Mouse (Mus musculus) small intestine, adult 2 months (tissue): ENCODE data around the gene Wnk4. TPM values are rescaled to one million over a fixed set of nuclear protein-coding genes. Genes with fewer than 3 reads are reported as not detected.
A peak's percentile ranks its signal among the peaks of the same experiment; 100 is the strongest.
"Not testable (repeated sequence)": the region's sequence is repeated elsewhere in the genome, so short reads cannot be mapped to it uniquely, and the experiment has no call there.

Experiments
- H3K27ac ChIP-seq: fragments of 200-500 bp; 2 replicates; pipeline ENCODE4 v1.5.1; 2012; ENCODE audit warnings: low read depth, low read length, control low read depth, inconsistent platforms; ENCODE audit not compliant: insufficient read depth
- H3K27me3 ChIP-seq: fragments of 200-500 bp; 2 replicates; pipeline ENCODE4 v1.6.1; 2012; ENCODE audit warnings: mild to moderate bottlenecking, moderate library complexity, low read length, inconsistent platforms; ENCODE audit not compliant: control insufficient read depth, insufficient read depth
- H3K36me3 ChIP-seq: fragments of 200-500 bp; 2 replicates; pipeline ENCODE4 v1.6.1; 2012; ENCODE audit warnings: mild to moderate bottlenecking, low read length, control low read depth, inconsistent platforms; ENCODE audit not compliant: control insufficient read depth, insufficient read depth
- H3K4me1 ChIP-seq: fragments of 200-500 bp; 2 replicates; pipeline ENCODE4 v1.6.1; 2012; ENCODE audit warnings: low read length, inconsistent platforms, mixed read lengths; ENCODE audit not compliant: control insufficient read depth, insufficient read depth, insufficient read length
- H3K4me3 ChIP-seq: fragments of 200-500 bp; 2 replicates; pipeline ENCODE4 v1.5.1; 2012; ENCODE audit warnings: low read depth, mild to moderate bottlenecking, control low read depth, inconsistent platforms, low read length, moderate library complexity
- CTCF ChIP-seq: fragments of 200-500 bp; IDR thresholded peaks from 2 replicates; pipeline ENCODE4 v1.5.1; 2012; ENCODE audit warnings: low read depth, mild to moderate bottlenecking, control low read depth, inconsistent platforms, low read length, moderate library complexity, mixed read lengths; ENCODE audit not compliant: insufficient replicate concordance, insufficient read length; ENCODE audit errors: extremely low read depth
- POLR2A ChIP-seq: fragments of 200-500 bp; IDR thresholded peaks from 2 replicates; pipeline ENCODE4 v1.6.1; 2012; ENCODE audit warnings: low read depth, mild to moderate bottlenecking, control low read depth, inconsistent platforms, low read length, moderate library complexity
- WGBS: fragments of 180-500 bp; shearing (Covaris S2); methylation state at CpG from one replicate; pipeline ENCODE4 v1.1.7; 2018; 5-methylcytosine and 5-hydroxymethylcytosine counted together
- polyA plus RNA-seq: library from polyadenylated mRNA; depleted of rRNA; stranded (reverse); fragments of >200 nt; gene quantifications from 2 replicates; pipeline ENCODE4 v1.2.3, GENCODE M21; 2012; rRNA removed

Gene Wnk4
- polyA plus RNA-seq, 1 experiment: 7.9 TPM

DNA sequence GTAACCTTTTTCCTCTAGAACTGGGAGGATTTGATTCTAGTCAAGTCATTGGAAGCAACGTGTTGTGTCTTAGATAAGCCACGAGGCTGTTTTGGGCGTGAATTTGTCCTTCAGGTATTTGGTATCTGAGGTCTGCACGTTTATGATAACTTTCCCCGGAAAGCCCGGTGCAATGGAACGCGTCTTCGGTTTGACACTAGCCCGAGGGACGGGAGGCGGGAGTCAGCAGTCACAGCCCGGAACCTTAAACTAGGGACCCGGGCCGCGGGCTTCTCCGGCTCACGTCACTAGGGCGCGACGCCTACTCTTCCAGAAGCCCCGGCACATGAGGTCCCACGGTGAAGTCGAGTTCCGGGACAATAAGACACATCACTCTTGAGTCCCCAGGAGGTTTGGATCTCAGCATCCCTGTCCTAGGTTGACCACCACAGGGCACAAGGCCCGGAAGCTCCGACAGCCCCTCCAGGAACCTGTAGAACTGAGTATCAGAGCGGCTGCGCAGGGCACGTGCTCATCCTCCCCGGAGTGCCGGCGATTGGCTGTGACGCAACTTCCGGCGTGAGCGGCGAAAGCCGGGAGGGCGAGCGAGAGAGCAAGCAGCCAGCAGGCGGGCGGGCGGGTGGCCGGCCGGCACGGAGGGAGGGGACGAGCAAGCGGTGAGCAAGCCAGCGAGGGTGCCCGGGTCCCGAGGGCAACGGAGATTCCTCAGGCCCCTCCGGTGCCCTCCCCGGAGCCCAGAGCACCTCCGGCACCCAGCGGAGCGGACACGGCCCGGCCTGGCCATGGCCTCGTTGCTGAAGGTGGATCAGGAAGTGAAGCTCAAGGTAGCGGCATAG lies 55.5 kb downstream of the Wnk4 start, which contains the start of gene Psme3:
TSS of gene Psme3 (plus strand) at position 549 of the 836 bp plus-strand sequence.
- under 1% methylated on average over 62 of the region's 62 CpGs for WGBS
- peak within 1 kb of the TSS; percentile 48 for H3K27ac ChIP-seq

DNA sequence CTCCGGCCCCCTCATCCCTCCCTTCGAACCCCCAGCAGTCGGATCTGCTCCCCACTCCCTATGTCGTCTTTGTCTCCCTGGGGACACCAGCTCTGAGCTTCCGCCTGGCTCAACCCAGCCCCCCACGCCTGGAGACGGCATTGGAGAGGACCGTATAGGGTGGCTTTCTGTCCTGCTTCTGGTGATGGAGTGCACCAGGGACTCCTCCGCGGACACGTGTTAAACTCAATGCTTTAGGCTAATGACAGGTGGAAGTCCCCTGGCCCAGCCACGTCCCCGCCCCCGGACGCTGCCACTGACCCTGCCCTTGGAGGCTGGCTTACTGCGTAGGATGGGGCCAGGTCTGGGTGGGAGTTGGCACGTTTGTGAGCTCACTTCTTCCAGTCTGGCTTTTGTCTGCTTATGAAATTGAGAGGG lies 56.1 kb downstream of the Wnk4 start:
- TF ChIP-seq CTCF (no peak), POLR2A (no peak)
- Histone ChIP-seq H3K36me3 (peaks cover 26% of the 10 kb centered on the region), H3K4me1 (peaks cover 2% of the 10 kb centered on the region), H3K4me3 (peak overlapping the region; percentile 99), H3K27ac (peak overlapping the region; percentile 14; the same call in 1 of the 2 replicates), H3K27me3 (no peaks in the 10 kb centered on the region)
- under 1% methylated on average over 17 of the region's 17 CpGs for WGBS

More for the DNA sequence above, 55.5 kb downstream of the Wnk4 start, which contains the start of gene Psme3:
- TF ChIP-seq CTCF: 0 out of 2 replicates have a peak, but pooled peaks have one; percentile 2
- TF ChIP-seq POLR2A: peak; percentile 62
- peaks cover 21% of the 10 kb centered on the region for H3K36me3 ChIP-seq
- H3K27me3 ChIP-seq: no peaks in the 10 kb centered on the region
- H3K4me3 ChIP-seq: peak within 1 kb of the TSS; percentile 99
- H3K4me1 ChIP-seq: peaks cover 2% of the 10 kb centered on the region

DNA sequence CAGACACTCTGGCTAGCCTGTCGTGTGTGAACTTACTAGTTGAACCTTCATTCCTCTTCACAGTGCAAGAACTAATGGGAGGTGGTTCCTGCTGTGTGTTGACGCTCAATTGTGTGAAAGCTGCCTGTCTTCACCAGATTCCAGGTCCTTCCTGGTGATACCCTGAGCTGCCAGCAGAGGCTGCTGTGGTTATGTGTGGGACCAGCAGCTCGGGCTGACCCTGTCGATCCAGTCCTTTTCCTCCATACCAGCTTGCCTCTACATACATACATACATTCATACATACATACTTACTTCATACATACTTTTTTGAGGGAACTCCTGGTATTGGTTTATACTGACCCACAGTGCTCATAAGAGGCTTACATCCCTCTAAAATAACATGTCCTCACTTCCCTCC lies 63.2 kb downstream of the Wnk4 start:
- Histone ChIP-seq H3K27ac (no peak overlapping the region), H3K27me3 (no peaks in the 10 kb centered on the region), H3K4me3 (no peak overlapping the region), H3K4me1 (no peaks in the 10 kb centered on the region), H3K36me3 (peaks cover 56% of the 10 kb centered on the region)
- no peak for TF ChIP-seq POLR2A
- peak; percentile 82; the same call in 1 of the 2 replicates for TF ChIP-seq CTCF
- 6% methylated on average over 4 of the region's 4 CpGs for WGBS

- no peak within 1 kb of the TSS for H3K4me3 ChIP-seq
- H3K36me3 ChIP-seq: peaks cover 47% of the 10 kb centered on the region
- 84% methylated on average over 5 of the region's 5 CpGs for WGBS
- TF ChIP-seq CTCF (no peak), POLR2A (no peak)
- no peaks in the 10 kb centered on the region for H3K4me1 ChIP-seq
- H3K27me3 ChIP-seq: no peaks in the 10 kb centered on the region
- H3K27ac ChIP-seq: no peak within 1 kb of the TSS
Observed at GRCm38 (mm10) chr11:101324763-101325162, 64.4 kb downstream of the Wnk4 start, which contains the start of gene Aoc2. Aoc2 (plus strand) TSS chr11:101325063.

- not testable (repeated sequence) for H3K4me3 ChIP-seq, H3K4me1 ChIP-seq, H3K27ac ChIP-seq, H3K27me3 ChIP-seq
- WGBS: 90% methylated on average over 11 of the region's 11 CpGs
- H3K36me3 ChIP-seq: peaks cover 43% of the 10 kb centered on the region
Observed at GRCm38 (mm10) chr11:101325201-101325600, 64.8 kb downstream of the Wnk4 start.

DNA sequence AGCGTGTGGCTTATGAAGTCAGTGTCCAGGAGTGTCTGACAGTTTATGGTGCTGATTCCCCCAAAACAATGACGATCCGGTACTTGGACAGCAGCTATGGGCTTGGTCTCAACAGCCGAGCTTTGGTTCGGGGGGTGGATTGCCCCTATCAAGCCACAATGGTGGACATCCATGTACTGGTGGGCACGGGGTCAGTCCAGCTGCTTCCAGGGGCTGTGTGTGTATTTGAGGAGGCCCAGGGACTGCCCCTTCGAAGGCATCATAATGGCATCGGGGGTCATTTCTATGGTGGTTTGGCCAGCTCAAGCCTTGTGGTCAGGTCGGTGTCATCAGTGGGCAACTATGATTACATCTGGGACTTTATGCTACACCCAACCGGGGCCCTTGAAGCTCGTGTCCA lies 65.8 kb downstream of the Wnk4 start:
- TF ChIP-seq POLR2A (no peak), CTCF (no peak)
- H3K27ac ChIP-seq: no peak overlapping the region
- H3K36me3 ChIP-seq: peaks cover 34% of the 10 kb centered on the region
- WGBS: 90% methylated on average over 11 of the region's 11 CpGs
- H3K27me3 ChIP-seq: no peaks in the 10 kb centered on the region
- H3K4me3 ChIP-seq: no peak overlapping the region
- H3K4me1 ChIP-seq: no peaks in the 10 kb centered on the region

Other genes starting within 250 kb of the Wnk4 start
- gene Naglu, start 190.6 kb upstream of the Wnk4 start, polyA plus RNA-seq: 11.8 and 19.1 TPM in 2 replicates
- gene Hsd17b1, start 182.2 kb upstream of the Wnk4 start, polyA plus RNA-seq: 0.20 and 0.28 TPM in 2 replicates
- 26.3 and 38.9 TPM in 2 replicates for gene Coasy, start 178.0 kb upstream of the Wnk4 start, polyA plus RNA-seq
- 54.1 and 100 TPM in 2 replicates for gene Mlx, start 173.3 kb upstream of the Wnk4 start, polyA plus RNA-seq
- gene Psmc3ip, start 165.1 kb upstream of the Wnk4 start, polyA plus RNA-seq: 0.22 and 0.46 TPM in 2 replicates
- gene Retreg3, start 140.7 kb upstream of the Wnk4 start, polyA plus RNA-seq: 27.3 and 55.0 TPM in 2 replicates
- gene Tubg1, start 140.6 kb upstream of the Wnk4 start, polyA plus RNA-seq: 13.2 and 16.2 TPM in 2 replicates
- gene Tubg2, start 104.7 kb upstream of the Wnk4 start, polyA plus RNA-seq: 1.1 and 2.2 TPM in 2 replicates
- gene Cntnap1, start 90.0 kb upstream of the Wnk4 start, polyA plus RNA-seq: 2.7 and 2.8 TPM in 2 replicates
- 33.0 and 84.5 TPM in 2 replicates for gene Plekhh3, start 89.2 kb upstream of the Wnk4 start, polyA plus RNA-seq
- 18.4 and 25.7 TPM in 2 replicates for gene Ccr10, start 85.1 kb upstream of the Wnk4 start, polyA plus RNA-seq
- 7.9 and 20.0 TPM in 2 replicates for gene Ezh1, start 34.1 kb upstream of the Wnk4 start, polyA plus RNA-seq
- gene Ramp2, start 14.5 kb upstream of the Wnk4 start, polyA plus RNA-seq: 15.1 and 25.8 TPM in 2 replicates
- gene Vps25, start 6.9 kb upstream of the Wnk4 start, polyA plus RNA-seq: 28.9 and 64.8 TPM in 2 replicates
- 0.09 and 0.20 TPM in 2 replicates for gene Cntd1, start 18.4 kb downstream of the Wnk4 start, polyA plus RNA-seq
- gene Coa3, start 18.5 kb downstream of the Wnk4 start, polyA plus RNA-seq: 174 and 479 TPM in 2 replicates
- gene Becn1, start 41.7 kb downstream of the Wnk4 start, polyA plus RNA-seq: 157 and 163 TPM in 2 replicates
- 19.9 and 36.7 TPM in 2 replicates for gene Psme3, start 55.6 kb downstream of the Wnk4 start, polyA plus RNA-seq
- gene Aoc2, start 64.5 kb downstream of the Wnk4 start, polyA plus RNA-seq: 2.7 and 5.9 TPM in 2 replicates
- gene Aoc3, start 70.0 kb downstream of the Wnk4 start, polyA plus RNA-seq: 6.6 and 8.9 TPM in 2 replicates
- gene G6pc, start 107.0 kb downstream of the Wnk4 start, polyA plus RNA-seq: 8.8 and 9.7 TPM in 2 replicates
- 8.5 and 10.8 TPM in 2 replicates for gene Aarsd1, start 157.0 kb downstream of the Wnk4 start, polyA plus RNA-seq
- gene Gm27029, start 164.2 kb downstream of the Wnk4 start, polyA plus RNA-seq: 0.11 TPM in 1 of 2 replicates, not detected in the other
- gene Rundc1, start 164.5 kb downstream of the Wnk4 start, polyA plus RNA-seq: 15.4 and 23.7 TPM in 2 replicates
- 0.51 and 0.89 TPM in 2 replicates for gene Ptges3l, start 164.8 kb downstream of the Wnk4 start, polyA plus RNA-seq
- 178 and 244 TPM in 2 replicates for gene Rpl27, start 181.7 kb downstream of the Wnk4 start, polyA plus RNA-seq
- 44.3 and 123 TPM in 2 replicates for gene Ifi35, start 187.8 kb downstream of the Wnk4 start, polyA plus RNA-seq
- gene Rnd2, start 204.4 kb downstream of the Wnk4 start, polyA plus RNA-seq: 18.5 and 28.1 TPM in 2 replicates
- 92.5 and 272 TPM in 2 replicates for gene Vat1, start 205.7 kb downstream of the Wnk4 start, polyA plus RNA-seq